Mouse (Mus musculus) frontal cortex, postnatal 25 days (tissue): ENCODE data around the gene Ptgir.

Experiments used
- DNase-seq, 2 experiments: peaks; one replicate each; pipeline ENCODE4 v3.0.0; 2022; ENCODE audit warnings: low spot score in 2 of 2

Gene Ptgir

GRCm38 (mm10) chr7:16916342-16917265 lies 10.3 kb downstream of the Ptgir start:
- DNase-seq: no peak

- no peak for DNase-seq
Measured at GRCm38 (mm10) chr7:16917447-16917846, 11.2 kb downstream of the Ptgir start.

- peak in 1 of 2 experiments; percentile 41 for DNase-seq
Measured at GRCm38 (mm10) chr7:16918014-16918413, 11.7 kb downstream of the Ptgir start.

GRCm38 (mm10) chr7:16918670-16919069 lies 12.4 kb downstream of the Ptgir start:
- DNase-seq: no peak

GRCm38 (mm10) chr7:16919395-16920149 lies 13.3 kb downstream of the Ptgir start:
- DNase-seq: no peak

- no peak for DNase-seq
Measured at GRCm38 (mm10) chr7:16920150-16920579, 13.9 kb downstream of the Ptgir start.

- DNase-seq: peak in 1 of 2 experiments; percentile 41
Measured at GRCm38 (mm10) chr7:16920818-16921791, 14.8 kb downstream of the Ptgir start.

- no peak for DNase-seq
Measured at GRCm38 (mm10) chr7:16921881-16922335, 15.6 kb downstream of the Ptgir start.

GRCm38 (mm10) chr7:16922360-16922973 lies 16.2 kb downstream of the Ptgir start:
- peak in 1 of 2 experiments; percentile 30 for DNase-seq

- peak in 1 of 2 experiments; percentile 24 for DNase-seq
Measured at GRCm38 (mm10) chr7:16923283-16924036, 17.2 kb downstream of the Ptgir start.

GRCm38 (mm10) chr7:16924037-16924834 lies 17.9 kb downstream of the Ptgir start, which contains the start of gene Calm3:
Gene Calm3 (minus strand): TSS chr7:16924114.
- DNase-seq: peak; percentile 100

GRCm38 (mm10) chr7:16928341-16928740 lies 22.1 kb downstream of the Ptgir start:
- no peak for DNase-seq

- peak in 1 of 2 experiments; percentile 73 for DNase-seq
Measured at GRCm38 (mm10) chr7:16930850-16931249, 24.6 kb downstream of the Ptgir start.

- peak; percentile 86 to 91 for DNase-seq
Measured at GRCm38 (mm10) chr7:16931968-16932627, 25.8 kb downstream of the Ptgir start.

GRCm38 (mm10) chr7:16932704-16933577 lies 26.7 kb downstream of the Ptgir start:
- peak in 1 of 2 experiments; percentile 39 for DNase-seq

GRCm38 (mm10) chr7:16937312-16937711 lies 31.0 kb downstream of the Ptgir start:
- DNase-seq: no peak

- peak in 1 of 2 experiments; percentile 37 for DNase-seq
Measured at GRCm38 (mm10) chr7:16938117-16938791, 32.0 kb downstream of the Ptgir start.
